Mouse (Mus musculus) heart, adult 2 months (tissue): ENCODE results near the gene Phf13.

Experiments used
- CTCF ChIP-seq: fragments of 200-600 bp; IDR thresholded peaks from 2 replicates; pipeline ENCODE4 v1.8.1; 2022; ENCODE audit warnings: antibody characterized with exemption, mild to moderate bottlenecking, moderate library complexity
- EP300 ChIP-seq: fragments of 200-500 bp; IDR thresholded peaks from 2 replicates; pipeline ENCODE4 v1.6.1; 2011; ENCODE audit warnings: low read depth, low read length, control low read depth; ENCODE audit not compliant: insufficient read depth
- POLR2A ChIP-seq: fragments of 200-500 bp; IDR thresholded peaks from 2 replicates; pipeline ENCODE4 v1.6.1; 2011; ENCODE audit warnings: mild to moderate bottlenecking, low read depth, low read length, control low read depth; ENCODE audit not compliant: insufficient read depth

GRCm38 (mm10) chr4:151957584-151958315 lies 38.3 kb downstream of the Phf13 start:
- no peak for TF ChIP-seq CTCF
- no peak for TF ChIP-seq EP300
- no peak for TF ChIP-seq POLR2A
